Mouse (Mus musculus): ENCODE data around the gene Col6a5.

The Col6a5 gene

GRCm38 (mm10) chr9:105827791-105828385 lies 132.6 kb downstream of the Col6a5 start, which contains the start of gene Col6a6:
Col6a6 (minus strand) TSS chr9:105828160.
- in situ Hi-C loops (cut with MboI), result no loop called here

GRCm38 (mm10) chr9:105827076-105827647 lies 133.3 kb downstream of the Col6a5 start:
- in situ Hi-C loops (cut with MboI), result no loop called here

GRCm38 (mm10) chr9:105820711-105821110 lies 139.7 kb downstream of the Col6a5 start:
- in situ Hi-C loops (cut with MboI), result no loop called here

- in situ Hi-C loops (cut with MboI), result no loop called here
These were observed 141.2 kb downstream of the Col6a5 start for GRCm38 (mm10) chr9:105819155-105819709.

- in situ Hi-C loops (cut with MboI), result no loop called here
These were observed 146.0 kb downstream of the Col6a5 start for GRCm38 (mm10) chr9:105814436-105814835.

GRCm38 (mm10) chr9:105811458-105811857 lies 149.0 kb downstream of the Col6a5 start:
- in situ Hi-C loops (cut with MboI), result no loop called here

- in situ Hi-C loops (cut with MboI), result no loop called here
These were observed 151.4 kb downstream of the Col6a5 start for GRCm38 (mm10) chr9:105808920-105809505.
